Mouse (Mus musculus): Measurements from ENCODE around the gene Aadacl2.

DNA sequence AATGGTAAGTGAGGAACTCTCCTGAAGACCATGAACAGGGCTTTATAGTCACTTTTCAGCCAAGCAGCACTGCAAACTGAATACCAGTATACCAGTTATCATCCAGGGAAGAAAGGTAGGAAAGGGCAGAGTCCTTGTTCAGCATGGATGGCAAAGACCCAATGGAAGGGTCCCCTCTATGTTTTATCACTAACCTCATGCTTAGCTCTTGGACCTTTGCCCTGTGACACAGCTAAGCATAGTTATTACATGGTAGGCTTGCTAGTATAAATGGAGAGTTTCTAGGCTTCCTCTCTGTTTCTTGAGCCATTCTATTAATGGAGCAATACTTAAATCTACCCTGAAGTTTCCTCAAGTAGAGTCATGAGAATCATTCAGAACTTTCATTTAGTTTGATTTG, 32.0 kb upstream of the Aadacl2 start:
- no peak for TF ChIP-seq CTCF (IDR thresholded peaks at IDR 0.05; ENCODE audit: extremely low read depth, insufficient read length, insufficient replicate concordance, low read depth, low read length)
- no peak for TF ChIP-seq POLR2A (IDR thresholded peaks at IDR 0.05; ENCODE audit: low read depth, low read length)
